Mouse (Mus musculus) spleen, adult 10 weeks (tissue): ENCODE results near the gene Taar7f. TPM values are rescaled to one million over a fixed set of nuclear protein-coding genes. Genes with fewer than 3 reads are reported as not detected.

ENCODE experiments used
- polyA plus RNA-seq: library from polyadenylated mRNA; stranded (reverse); fragments of 350-450 nt; fragmentation: Illumina TruSeq; extraction: RNeasy Lipid Tissue Mini Kit (QIAGEN cat#74804); gene quantifications from one replicate; pipeline ENCODE4 v1.2.3, GENCODE M21; 2015; ENCODE audit warnings: low replicate concordance; ENCODE audit not compliant: insufficient read depth

Gene Taar7f
- polyA plus RNA-seq: not detected

DNA sequence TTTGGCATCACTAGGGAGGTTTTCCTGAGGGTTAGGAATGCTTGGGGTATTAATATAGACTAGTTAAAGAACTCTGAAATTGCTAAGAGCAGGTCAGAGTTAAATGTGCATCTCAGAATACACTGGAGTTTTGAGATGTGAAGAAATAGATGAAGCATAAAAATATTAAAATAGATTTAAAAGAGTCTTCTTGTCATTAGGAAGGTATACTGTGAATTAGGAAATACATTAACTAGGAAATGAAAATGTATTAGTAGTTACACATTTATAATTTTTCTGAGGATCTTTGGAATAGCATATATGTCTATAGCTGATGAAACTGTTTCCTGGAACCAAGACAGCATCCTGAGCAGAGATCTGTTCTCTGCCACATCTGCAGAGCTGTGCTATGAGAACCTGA, at the start of gene Taar7f:
Gene Taar7f, plus strand, starts transcription at position 301 of the 400 bp plus-strand sequence.

GRCm38 (mm10) chr10:23999639-24000038, 49.7 kb upstream of the Taar7f start, which contains the start of gene Taar7b:
Taar7b (plus strand) TSS chr10:23999939.

GRCm38 (mm10) chr10:24026922-24027321, 22.4 kb upstream of the Taar7f start, which contains the start of gene Taar7d:
Taar7d (plus strand) TSS chr10:24027222.

DNA sequence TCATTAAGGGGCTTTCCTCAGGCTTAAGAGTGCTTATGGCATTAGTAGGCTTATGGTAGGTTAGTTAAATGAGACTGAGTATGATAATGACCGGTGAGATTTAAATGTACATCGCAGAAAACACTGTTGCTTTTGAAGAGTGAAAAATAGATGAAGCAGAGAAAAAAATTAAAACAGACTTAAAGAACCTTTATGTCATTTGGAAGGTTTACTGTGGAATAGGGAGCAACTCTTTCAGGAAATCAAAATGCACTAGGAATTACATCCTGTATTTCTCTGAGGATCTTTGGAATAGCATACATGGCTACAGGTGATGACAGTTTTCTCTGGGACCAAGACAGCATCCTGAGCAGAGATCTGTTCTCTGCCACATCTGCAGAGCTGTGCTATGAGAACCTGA, 12.0 kb upstream of the Taar7f start, which contains the start of gene Taar7e:
Gene Taar7e, plus strand, starts transcription at position 301 of the 400 bp plus-strand sequence.

DNA sequence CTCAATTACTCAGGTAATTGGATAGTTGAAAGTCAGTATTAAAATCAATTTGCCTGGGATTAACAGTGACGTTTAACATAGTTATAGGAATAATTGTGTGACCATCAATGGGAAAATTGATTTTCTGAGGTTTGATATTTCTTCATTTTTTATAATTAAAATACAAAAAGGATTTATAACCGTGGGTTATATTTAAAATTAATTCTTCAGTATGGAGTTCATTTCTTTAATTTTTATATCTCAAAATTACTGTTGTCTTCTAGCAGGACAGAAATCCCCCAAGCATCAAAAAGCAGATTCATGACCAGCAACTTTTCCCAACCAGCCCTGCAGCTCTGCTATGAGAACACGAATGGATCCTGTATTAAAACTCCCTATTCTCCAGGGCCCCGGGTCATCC, 26.9 kb downstream of the Taar7f start, which contains the start of gene Taar8a:
Gene Taar8a, plus strand, starts transcription at position 301 of the 400 bp plus-strand sequence.

GRCm38 (mm10) chr10:24092194-24092593, 42.9 kb downstream of the Taar7f start, which contains the start of gene Taar8b:
Taar8b (minus strand) TSS chr10:24092294.

Other genes starting within 250 kb of the Taar7f start
- 4.2 TPM for gene Vnn3, start 198.0 kb upstream of the Taar7f start, polyA plus RNA-seq
- 0.25 TPM for gene Vnn1, start 154.8 kb upstream of the Taar7f start, polyA plus RNA-seq
- not detected for gene Taar1, start 129.2 kb upstream of the Taar7f start, polyA plus RNA-seq
- gene Taar2, start 110.9 kb upstream of the Taar7f start, polyA plus RNA-seq: not detected
- gene Taar3, start 100.0 kb upstream of the Taar7f start, polyA plus RNA-seq: not detected
- gene Taar4, start 89.0 kb upstream of the Taar7f start, polyA plus RNA-seq: not detected
- gene Taar5, start 78.8 kb upstream of the Taar7f start, polyA plus RNA-seq: not detected
- gene Taar6, start 63.9 kb upstream of the Taar7f start, polyA plus RNA-seq: not detected
- not detected for gene Taar7a, start 56.0 kb upstream of the Taar7f start, polyA plus RNA-seq
- gene Taar7b, start 49.6 kb upstream of the Taar7f start, polyA plus RNA-seq: not detected
- gene Taar7d, start 22.3 kb upstream of the Taar7f start, polyA plus RNA-seq: not detected
- gene Taar7e, start 11.9 kb upstream of the Taar7f start, polyA plus RNA-seq: not detected
- not detected for gene Taar8a, start 27.0 kb downstream of the Taar7f start, polyA plus RNA-seq
- 1.4 TPM for gene Taar8b, start 42.8 kb downstream of the Taar7f start, polyA plus RNA-seq
- gene Taar8c, start 52.4 kb downstream of the Taar7f start, polyA plus RNA-seq: 0.43 TPM
- gene Taar9, start 60.0 kb downstream of the Taar7f start, polyA plus RNA-seq: 0.64 TPM
- 154 TPM for gene Stx7, start 99.8 kb downstream of the Taar7f start, polyA plus RNA-seq
- 0.11 TPM for gene Moxd1, start 174.0 kb downstream of the Taar7f start, polyA plus RNA-seq